Mouse (Mus musculus) forebrain, postnatal 0 days (tissue): ENCODE measurements around the gene Thrb. TPM values are rescaled to one million over a fixed set of nuclear protein-coding genes. Genes with fewer than 3 reads are reported as not detected.
A peak's percentile ranks its signal among the peaks of the same experiment; 100 is the strongest.

Source experiments
- ATAC-seq: fragments of 200-750 bp; cut with Nextera tagmentation; 2 replicates; pipeline ENCODE4 v1.8.0; 2017; ENCODE audit warnings: mild to moderate bottlenecking, moderate library complexity
- DNase-seq: peaks from one replicate; pipeline ENCODE4 v3.0.0-alpha.2; 2015
- H3K27ac ChIP-seq: fragments of 300-500 bp; sonication (generic); 2 replicates; pipeline ENCODE4 v1.5.1; 2014; ENCODE audit warnings: low read depth, mild to moderate bottlenecking, antibody characterized with exemption, low read length, moderate library complexity, mixed read lengths
- H3K27me3 ChIP-seq: fragments of 300-500 bp; sonication (generic); 2 replicates; pipeline ENCODE4 v1.6.1; 2014; ENCODE audit warnings: mild to moderate bottlenecking, low read length, mixed read lengths; ENCODE audit not compliant: insufficient read depth
- H3K36me3 ChIP-seq: fragments of 300-500 bp; sonication (generic); 2 replicates; pipeline ENCODE4 v1.6.1; 2014; ENCODE audit warnings: mild to moderate bottlenecking, moderate library complexity; ENCODE audit not compliant: insufficient read depth
- H3K4me1 ChIP-seq: fragments of 300-500 bp; sonication (generic); 2 replicates; pipeline ENCODE4 v1.6.1; 2014; ENCODE audit warnings: antibody characterized with exemption; ENCODE audit not compliant: insufficient read depth
- H3K4me2 ChIP-seq: fragments of 300-500 bp; sonication (generic); 2 replicates; pipeline ENCODE4 v1.6.1; 2014; ENCODE audit warnings: low read depth, mild to moderate bottlenecking, moderate library complexity
- H3K4me3 ChIP-seq: fragments of 300-500 bp; sonication (generic); 2 replicates; pipeline ENCODE4 v1.5.1; 2014; ENCODE audit warnings: low read depth, low read length, mixed read lengths
- H3K9ac ChIP-seq: fragments of 300-500 bp; sonication (generic); 2 replicates; pipeline ENCODE4 v1.6.1; 2014; ENCODE audit warnings: mild to moderate bottlenecking
- H3K9me3 ChIP-seq: fragments of 300-500 bp; sonication (generic); 2 replicates; pipeline ENCODE4 v1.6.1; 2016; ENCODE audit warnings: low read length
- CTCF ChIP-seq: sonication (generic); IDR thresholded peaks from 2 replicates; pipeline ENCODE4 v1.5.1; 2016; ENCODE audit warnings: antibody characterized with exemption, control low read depth, low read depth
- WGBS: fragments of 180-500 bp; shearing (Covaris S2); extraction: QIAGEN DNeasy Blood & Tissue Kit; methylation state at CpG from one replicate; pipeline ENCODE4 v1.1.7; 2014; 5-methylcytosine and 5-hydroxymethylcytosine counted together
- polyA plus RNA-seq: library from polyadenylated mRNA; unstranded; fragments of >200 nt; fragmentation: Nextera tagmentation; extraction: Ambion mirVana; gene quantifications from 2 replicates; pipeline ENCODE4 v1.2.1, GENCODE M21; 2015
- total RNA-seq: library from RNA; depleted of rRNA; stranded (reverse); fragments of >200 nt; gene quantifications from 2 replicates; pipeline ENCODE4 v1.2.3, GENCODE M21; 2014

Thrb gene
- total and polyA plus RNA-seq, 2 experiments from 2014 or later = 3.3 to 6.2 TPM

DNA sequence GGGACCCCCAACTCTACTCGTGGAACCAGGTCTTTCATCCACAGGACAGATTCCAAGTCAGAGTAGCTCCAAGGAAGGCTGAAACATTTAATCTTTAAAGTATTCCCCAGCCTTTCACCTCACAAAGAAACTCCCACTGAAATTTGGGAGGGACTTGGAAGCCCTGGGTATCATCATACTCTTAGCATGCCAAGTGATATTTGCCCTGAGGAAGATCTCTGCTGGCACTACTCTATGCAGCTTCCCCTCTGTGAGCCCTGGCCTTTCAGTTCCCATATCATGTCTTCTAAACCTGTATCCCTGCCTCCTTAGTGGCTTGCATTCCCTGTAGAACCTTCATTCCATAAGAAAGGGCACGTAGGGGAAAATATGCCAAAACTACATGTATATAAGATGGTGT lies 68.8 kb downstream of the Thrb start:
- ATAC-seq (no peak), DNase-seq (no peak)
- 86% methylated on average over 2 of the region's 2 CpGs for WGBS
- Histone ChIP-seq H3K9me3 (no peaks in the 10 kb centered on the region), H3K4me2 (no peak overlapping the region), H3K4me1 (no peaks in the 10 kb centered on the region), H3K4me3 (no peak overlapping the region), H3K9ac (no peak overlapping the region), H3K27ac (no peak overlapping the region), H3K27me3 (no peaks in the 10 kb centered on the region), H3K36me3 (no peaks in the 10 kb centered on the region)
- no peak for TF ChIP-seq CTCF

DNA sequence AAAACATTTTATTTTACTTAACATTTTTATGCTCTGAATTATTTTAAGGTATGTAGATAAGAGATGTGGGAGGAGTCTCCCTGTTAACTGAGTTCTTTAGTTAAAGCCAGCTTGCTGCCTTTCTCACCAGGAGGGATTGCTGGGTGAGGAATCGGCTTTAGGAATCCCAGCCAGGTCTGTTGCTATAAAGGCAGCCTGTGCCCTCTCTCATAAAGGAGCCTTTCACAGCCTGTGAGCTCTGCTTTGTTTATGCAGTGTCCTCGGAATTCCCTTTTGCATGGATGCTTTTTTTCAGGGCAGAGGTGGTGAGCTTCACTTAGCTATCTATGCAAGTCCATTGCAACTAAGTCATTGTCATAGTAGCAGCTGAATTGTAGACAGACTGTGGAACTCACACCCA lies 71.0 kb downstream of the Thrb start:
- no peak for TF ChIP-seq CTCF
- H3K27ac ChIP-seq = no peak overlapping the region
- no peaks in the 10 kb centered on the region for H3K36me3 ChIP-seq
- WGBS = 3% methylated on average over 2 of the region's 2 CpGs
- H3K27me3 ChIP-seq = no peaks in the 10 kb centered on the region
- ATAC-seq (peak; percentile 66), DNase-seq (no peak)
- no peak overlapping the region for H3K4me2 ChIP-seq
- H3K9me3 ChIP-seq = no peaks in the 10 kb centered on the region
- no peaks in the 10 kb centered on the region for H3K4me1 ChIP-seq
- no peak overlapping the region for H3K4me3 ChIP-seq
- H3K9ac ChIP-seq = no peak overlapping the region

DNA sequence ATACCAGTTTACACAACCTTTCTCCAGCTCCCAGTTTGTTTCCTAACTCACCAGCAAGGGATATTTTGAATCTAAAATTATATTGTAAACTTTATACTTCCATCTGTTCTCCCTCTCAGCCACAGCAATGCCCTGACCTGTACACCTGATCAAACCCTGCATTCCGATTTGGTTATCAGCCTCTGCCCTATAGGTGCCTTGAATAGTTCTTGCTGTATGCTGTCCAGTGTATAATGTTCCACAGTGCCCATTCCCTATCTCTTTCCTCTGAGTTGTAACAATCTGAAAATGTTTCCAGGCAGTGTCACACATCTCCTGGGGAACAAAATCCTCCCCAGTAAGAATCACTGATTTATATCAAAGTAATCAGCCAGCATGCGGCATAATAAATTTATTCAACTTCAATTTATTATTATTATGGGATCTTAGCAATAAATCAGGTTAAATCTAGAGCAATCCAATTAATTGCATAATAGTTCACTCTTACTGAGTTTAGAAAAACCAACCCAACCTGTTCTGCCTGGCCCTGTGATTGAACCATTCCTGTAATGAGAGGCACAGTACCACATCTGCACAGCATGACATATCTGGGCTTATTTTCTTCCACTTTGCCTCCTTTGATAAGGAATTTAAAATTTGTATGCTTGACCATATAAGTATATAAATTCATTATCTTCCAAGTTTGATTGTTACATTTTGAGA lies 73.2 kb downstream of the Thrb start:
- no peak overlapping the region for H3K27ac ChIP-seq
- H3K9ac ChIP-seq = no peak overlapping the region
- WGBS = 87% methylated on average over 2 of the region's 2 CpGs
- ATAC-seq (no peak), DNase-seq (no peak)
- no peaks in the 10 kb centered on the region for H3K4me1 ChIP-seq
- H3K27me3 ChIP-seq = no peaks in the 10 kb centered on the region
- TF ChIP-seq CTCF = no peak
- no peaks in the 10 kb centered on the region for H3K36me3 ChIP-seq
- no peak overlapping the region for H3K4me2 ChIP-seq
- no peaks in the 10 kb centered on the region for H3K9me3 ChIP-seq
- no peak overlapping the region for H3K4me3 ChIP-seq

DNA sequence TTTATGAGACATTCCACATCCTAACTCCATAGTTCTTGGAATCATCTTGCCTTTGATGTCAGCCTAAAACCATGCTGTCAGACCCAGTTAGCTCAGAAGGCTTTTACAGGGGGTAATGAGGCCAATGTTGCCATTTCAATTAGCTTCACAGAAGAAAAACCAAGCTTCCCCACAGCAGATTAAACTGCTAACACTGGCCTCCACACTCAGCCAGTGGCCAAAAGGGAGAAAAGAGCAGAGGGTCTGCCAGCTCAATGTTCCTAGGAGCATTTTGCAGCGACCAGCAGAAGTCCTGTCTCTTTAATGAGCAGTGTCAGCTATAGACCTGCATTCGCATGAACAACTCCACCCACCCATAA lies 73.7 kb downstream of the Thrb start:
- Histone ChIP-seq H3K4me2 (no peak overlapping the region), H3K4me3 (no peak overlapping the region), H3K9ac (no peak overlapping the region), H3K9me3 (no peaks in the 10 kb centered on the region), H3K27ac (no peak overlapping the region), H3K36me3 (no peaks in the 10 kb centered on the region), H3K4me1 (no peaks in the 10 kb centered on the region), H3K27me3 (no peaks in the 10 kb centered on the region)
- no peak for TF ChIP-seq CTCF
- no peak for ATAC-seq
- WGBS = 22% methylated on average over 2 of the region's 2 CpGs
- DNase-seq = no peak

- H3K27ac ChIP-seq = no peak overlapping the region
- ATAC-seq = peak; percentile 53
- H3K4me3 ChIP-seq = no peak overlapping the region
- H3K4me1 ChIP-seq = no peaks in the 10 kb centered on the region
- H3K9me3 ChIP-seq = no peaks in the 10 kb centered on the region
- no peak for TF ChIP-seq CTCF
- no peak for DNase-seq
- no peak overlapping the region for H3K4me2 ChIP-seq
- no peaks in the 10 kb centered on the region for H3K27me3 ChIP-seq
- 51% methylated on average over 6 of the region's 6 CpGs for WGBS
- no peaks in the 10 kb centered on the region for H3K36me3 ChIP-seq
- H3K9ac ChIP-seq = no peak overlapping the region
These were observed 75.4 kb downstream of the Thrb start for GRCm38 (mm10) chr14:17735440-17735839.

GRCm38 (mm10) chr14:17740903-17741302 lies 80.8 kb downstream of the Thrb start:
- TF ChIP-seq CTCF = no peak
- DNase-seq (no peak), ATAC-seq (no peak)
- no peaks in the 10 kb centered on the region for H3K4me1 ChIP-seq
- 54% methylated on average over 3 of the region's 3 CpGs for WGBS
- H3K9me3 ChIP-seq = no peaks in the 10 kb centered on the region
- no peak overlapping the region for H3K4me2 ChIP-seq
- no peak overlapping the region for H3K4me3 ChIP-seq
- H3K36me3 ChIP-seq = no peaks in the 10 kb centered on the region
- H3K27ac ChIP-seq = no peak overlapping the region
- no peak overlapping the region for H3K9ac ChIP-seq
- H3K27me3 ChIP-seq = no peaks in the 10 kb centered on the region

DNA sequence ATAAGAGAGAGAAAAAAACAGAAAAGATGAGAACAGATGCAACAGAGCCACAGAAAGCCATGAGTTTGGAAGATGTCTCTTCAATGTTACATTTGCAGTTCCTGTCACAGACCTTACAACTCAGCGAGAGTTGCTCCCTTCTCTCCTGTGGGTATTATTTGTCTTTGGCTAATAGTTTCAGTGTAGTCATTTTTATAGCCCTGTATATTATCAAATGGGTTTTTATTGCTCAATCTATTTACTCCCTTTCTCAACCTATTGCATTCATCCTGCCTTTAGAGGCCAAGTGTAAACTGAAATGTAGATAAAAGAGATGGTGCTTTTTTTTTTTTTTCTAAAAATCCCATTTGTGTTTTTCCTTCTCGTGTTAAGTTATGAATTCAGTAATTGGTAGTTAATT lies 82.2 kb downstream of the Thrb start:
- Histone ChIP-seq H3K36me3 (no peaks in the 10 kb centered on the region), H3K9ac (no peak overlapping the region), H3K4me1 (no peaks in the 10 kb centered on the region), H3K4me2 (no peak overlapping the region), H3K9me3 (no peaks in the 10 kb centered on the region), H3K27ac (no peak overlapping the region), H3K4me3 (no peak overlapping the region), H3K27me3 (no peaks in the 10 kb centered on the region)
- TF ChIP-seq CTCF = no peak
- DNase-seq (no peak), ATAC-seq (no peak)
- WGBS = 56% methylated on average over 2 of the region's 2 CpGs
